Mouse (Mus musculus) fibroblast of lung, adult 2 months (primary cell): Measurements from ENCODE around the gene Lypd6.

ENCODE experiments used
- DNase-seq: peaks from one replicate; pipeline ENCODE4 v3.0.0-alpha.2; 2011; ENCODE audit warnings: low read depth

Lypd6 gene

GRCm38 (mm10) chr2:50173730-50174528 lies 107.7 kb downstream of the Lypd6 start:
- DNase-seq = no peak

GRCm38 (mm10) chr2:50175709-50176108 lies 109.5 kb downstream of the Lypd6 start:
- no peak for DNase-seq

DNA sequence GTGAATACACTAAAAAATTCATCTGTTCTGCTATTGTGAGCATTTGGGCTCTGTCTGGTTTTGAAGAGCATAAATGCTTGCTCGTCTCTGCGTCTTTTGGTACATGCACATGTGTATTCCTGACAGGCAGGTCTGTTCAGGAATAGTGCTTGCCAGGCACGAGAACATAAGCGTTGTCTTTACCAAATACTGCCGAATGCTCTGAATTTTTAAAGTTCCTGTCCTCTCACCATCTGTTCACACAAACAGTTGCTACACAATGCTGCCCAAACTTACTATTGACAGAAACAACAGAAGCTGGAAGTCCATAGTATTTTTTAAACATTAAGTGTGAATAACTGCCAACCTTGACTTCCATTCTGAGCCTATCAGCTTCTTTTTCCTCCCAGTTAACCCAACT lies 112.9 kb downstream of the Lypd6 start:
- no peak for DNase-seq

- DNase-seq = no peak
Measured at GRCm38 (mm10) chr2:50180423-50180822, 114.2 kb downstream of the Lypd6 start.

DNA sequence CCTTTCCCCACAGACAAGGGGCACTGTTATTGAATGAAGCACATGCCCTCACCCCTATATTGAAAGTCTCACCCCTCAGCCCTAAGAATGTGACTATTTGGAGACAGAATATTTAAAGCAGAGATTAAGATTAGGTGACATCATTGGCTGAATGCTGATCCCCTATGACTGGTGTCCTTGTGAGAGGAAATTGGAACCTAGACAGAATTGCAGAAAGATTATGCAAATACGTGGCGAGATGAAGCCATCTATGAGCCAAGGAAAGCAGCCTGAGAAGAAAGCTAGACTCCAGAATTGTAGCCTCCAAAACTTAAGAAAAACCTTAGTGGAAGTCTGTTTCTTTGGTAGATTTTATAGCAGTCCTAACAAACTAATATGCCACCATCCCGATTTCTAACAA lies 115.1 kb downstream of the Lypd6 start:
- DNase-seq = no peak

GRCm38 (mm10) chr2:50186711-50187405 lies 120.6 kb downstream of the Lypd6 start:
- DNase-seq = no peak

DNA sequence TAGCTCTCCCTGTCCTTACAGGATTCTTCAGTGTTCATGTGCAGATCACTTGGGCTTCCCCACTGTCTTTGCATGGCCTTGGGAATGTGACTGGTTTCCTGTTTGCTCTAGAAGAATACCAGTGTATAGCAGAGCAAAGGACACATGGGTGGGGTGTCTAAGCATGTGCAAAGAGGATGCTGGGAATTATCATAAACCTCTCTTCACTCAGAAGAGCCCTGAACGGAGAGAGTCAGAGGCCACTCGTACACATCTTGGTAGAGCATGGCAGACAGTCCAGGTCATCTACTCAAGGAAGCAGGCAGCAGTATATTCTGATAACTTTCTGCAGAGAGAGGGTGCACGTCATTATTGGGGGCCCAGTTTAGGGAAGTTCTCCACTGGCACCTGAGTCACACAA lies 122.6 kb downstream of the Lypd6 start:
- DNase-seq = no peak

- DNase-seq = no peak
Measured at GRCm38 (mm10) chr2:50196681-50197080, 130.5 kb downstream of the Lypd6 start.

GRCm38 (mm10) chr2:50197801-50198200 lies 131.6 kb downstream of the Lypd6 start:
- no peak for DNase-seq

- no peak for DNase-seq
Measured at GRCm38 (mm10) chr2:50200541-50200940, 134.3 kb downstream of the Lypd6 start.

- DNase-seq = no peak
Measured at GRCm38 (mm10) chr2:50220574-50220973, 154.3 kb downstream of the Lypd6 start.

DNA sequence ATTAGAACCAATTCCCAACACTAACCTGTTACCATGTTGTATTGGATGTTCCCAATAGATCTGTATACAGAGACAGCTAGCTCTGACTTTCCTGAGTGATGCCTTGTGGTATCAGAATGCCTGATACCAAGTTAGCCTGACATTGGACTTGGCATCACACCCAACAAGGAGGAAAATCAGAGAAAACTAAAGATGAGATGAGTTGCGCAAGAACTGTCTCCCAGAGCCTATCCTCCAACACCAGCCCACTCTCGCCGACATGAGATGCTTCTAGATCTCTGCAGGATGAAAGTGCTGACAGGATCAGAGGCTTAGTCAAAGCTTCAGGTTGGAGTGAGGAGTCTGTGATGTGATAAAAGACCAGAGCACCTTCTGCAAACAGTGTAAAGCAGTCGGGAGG lies 158.8 kb downstream of the Lypd6 start:
- DNase-seq = no peak

DNA sequence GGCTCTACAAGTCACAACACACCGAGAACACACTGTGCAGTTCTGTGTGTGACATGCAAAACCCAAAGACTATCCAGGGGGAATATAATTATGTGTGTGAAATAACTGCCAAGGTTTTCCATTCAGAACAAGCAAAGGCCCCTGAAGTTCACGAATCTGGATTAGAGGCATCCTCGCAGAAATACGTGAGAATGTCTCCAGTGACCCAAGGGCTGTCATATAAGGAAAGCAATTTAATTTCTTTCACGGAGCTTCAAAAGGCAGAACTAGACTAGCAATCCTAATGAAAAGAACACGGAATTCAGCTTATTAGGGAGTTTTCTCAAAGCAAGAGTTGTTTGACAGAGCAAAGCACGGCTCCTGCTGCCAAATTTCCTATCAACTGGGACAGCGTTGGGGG lies 167.3 kb downstream of the Lypd6 start:
- no peak for DNase-seq
